Mouse (Mus musculus): ENCODE results near the gene Sdc3. TPM values are rescaled to one million over a fixed set of nuclear protein-coding genes. Genes with fewer than 3 reads are reported as not detected.

The Sdc3 gene
- polyA plus RNA-seq, 1 experiment from 2014 or later = 12.1 TPM

DNA sequence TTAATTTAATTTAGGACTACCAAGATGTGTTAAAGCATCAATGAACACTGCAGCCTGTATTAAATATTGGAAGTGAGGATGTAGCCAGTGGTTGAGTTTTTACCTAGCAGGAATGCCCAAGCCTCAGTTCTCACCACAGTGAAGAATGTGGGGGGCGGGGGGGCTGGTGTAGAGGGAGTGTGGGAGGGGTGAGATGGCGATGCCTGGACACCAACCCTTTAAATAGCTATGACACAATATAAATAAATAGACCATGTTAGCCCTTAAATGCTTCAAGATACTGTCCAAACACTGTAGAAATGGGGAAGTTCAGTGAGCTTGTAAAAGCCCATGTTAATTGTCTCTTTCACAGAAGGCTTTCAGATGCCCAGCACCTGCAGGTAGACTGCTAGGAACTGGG is 32.5 kb upstream of the Sdc3 start:
- Histone ChIP-seq H3K27ac (ENCODE audit: low read depth, low read length) (no peak overlapping the region), H3K9me3 (ENCODE audit: control insufficient read depth, low read length) (no peaks in the 10 kb centered on the region), H3K4me2 (no peak overlapping the region), H3K9ac (ENCODE audit: low read depth, low read length) (no peak overlapping the region), H3K4me1 (replicated peaks; ENCODE audit: control insufficient read depth, insufficient read depth, low read length) (no peaks in the 10 kb centered on the region), H3K27me3 (replicated peaks; ENCODE audit: control insufficient read depth, insufficient read depth, low read length) (no peaks in the 10 kb centered on the region), H3K4me3 (ENCODE audit: low read depth, low read length) (no peak overlapping the region), H3K36me3 (ENCODE audit: control insufficient read depth, insufficient read depth, low read length) (peaks cover 52% of the 10 kb centered on the region)
- DNase-seq (ENCODE audit: low spot score) (no peak), ATAC-seq (replicated peaks; ENCODE audit: low FRiP score) (no peak)
- 87% methylated on average over 2 of the region's 2 CpGs for WGBS

DNA sequence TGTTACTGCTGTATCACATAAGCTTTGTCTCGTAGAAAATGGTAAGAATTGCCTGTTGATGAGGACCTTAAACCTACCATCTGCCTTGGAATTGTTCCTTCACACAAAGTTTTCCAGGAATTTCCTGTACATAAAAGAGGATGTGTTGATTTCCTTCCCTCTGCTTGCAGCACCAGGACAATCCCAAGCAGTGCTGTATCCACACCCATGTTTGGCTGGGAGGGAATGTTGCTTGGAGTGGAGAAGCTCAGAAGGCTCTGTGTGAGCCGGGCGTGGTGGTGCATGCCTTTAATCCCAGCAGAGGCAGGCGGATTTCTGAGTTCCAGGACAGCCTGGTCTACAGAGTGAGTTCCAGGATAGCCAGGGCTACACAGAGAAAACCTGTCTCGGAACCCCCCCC is 30.5 kb upstream of the Sdc3 start:
- H3K9me3 ChIP-seq (ENCODE audit: control insufficient read depth, low read length) = no peaks in the 10 kb centered on the region
- no peak overlapping the region for H3K27ac ChIP-seq (ENCODE audit: low read depth, low read length)
- H3K4me3 ChIP-seq (ENCODE audit: low read depth, low read length) = no peak overlapping the region
- H3K9ac ChIP-seq (ENCODE audit: low read depth, low read length) = no peak overlapping the region
- H3K36me3 ChIP-seq (ENCODE audit: control insufficient read depth, insufficient read depth, low read length) = peaks cover 50% of the 10 kb centered on the region
- H3K27me3 ChIP-seq (replicated peaks; ENCODE audit: control insufficient read depth, insufficient read depth, low read length) = no peaks in the 10 kb centered on the region
- H3K4me2 ChIP-seq = no peak overlapping the region
- ATAC-seq (replicated peaks; ENCODE audit: low FRiP score) (no peak), DNase-seq (ENCODE audit: low spot score) (no peak)
- no peaks in the 10 kb centered on the region for H3K4me1 ChIP-seq (replicated peaks; ENCODE audit: control insufficient read depth, insufficient read depth, low read length)
- 87% methylated on average over 5 of the region's 5 CpGs for WGBS

DNA sequence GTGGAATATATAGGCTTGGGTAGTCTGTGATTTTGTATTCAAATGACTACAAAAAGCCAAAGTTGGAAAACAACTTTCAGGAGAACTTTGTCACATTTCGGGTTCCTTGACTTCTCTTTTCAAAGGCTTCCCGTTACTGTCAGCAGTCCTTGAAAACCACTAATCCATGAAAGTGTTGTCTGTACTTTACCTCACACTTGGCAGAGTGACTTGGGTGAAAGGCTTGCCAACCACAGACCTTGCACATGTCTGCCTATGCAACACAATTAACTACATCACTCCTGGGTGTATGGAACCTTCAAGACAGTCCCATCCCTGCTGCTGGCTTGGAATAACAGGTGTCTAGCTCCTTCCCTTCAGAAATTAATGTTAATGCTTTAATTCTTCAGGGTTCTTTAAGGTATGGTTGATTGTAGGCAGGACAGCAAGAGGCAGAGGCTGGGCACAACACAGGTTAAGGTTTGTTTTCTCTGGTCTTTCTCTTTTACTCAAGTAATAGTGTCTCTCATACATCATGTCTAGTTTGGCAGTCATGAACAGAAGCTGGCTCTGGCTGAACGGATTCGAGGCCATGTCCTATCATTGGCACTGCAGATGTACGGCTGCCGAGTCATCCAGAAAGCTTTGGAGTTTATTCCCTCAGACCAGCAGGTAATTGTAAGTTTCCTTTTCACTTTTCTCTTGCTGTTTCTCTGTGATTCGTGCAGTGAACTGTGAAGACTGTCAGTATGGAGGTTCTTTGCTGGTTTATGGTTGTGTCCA is 26.8 kb upstream of the Sdc3 start:
- Histone ChIP-seq H3K4me3 (ENCODE audit: low read depth, low read length) (no peak overlapping the region), H3K9ac (ENCODE audit: low read depth, low read length) (no peak overlapping the region), H3K4me1 (replicated peaks; ENCODE audit: control insufficient read depth, insufficient read depth, low read length) (no peaks in the 10 kb centered on the region), H3K27ac (ENCODE audit: low read depth, low read length) (no peak overlapping the region), H3K36me3 (ENCODE audit: control insufficient read depth, insufficient read depth, low read length) (peaks cover 45% of the 10 kb centered on the region), H3K27me3 (replicated peaks; ENCODE audit: control insufficient read depth, insufficient read depth, low read length) (no peaks in the 10 kb centered on the region), H3K4me2 (no peak overlapping the region), H3K9me3 (ENCODE audit: control insufficient read depth, low read length) (no peaks in the 10 kb centered on the region)
- DNase-seq (ENCODE audit: low spot score) (no peak), ATAC-seq (replicated peaks; ENCODE audit: low FRiP score) (no peak)
- 91% methylated on average over 7 of the region's 7 CpGs for WGBS

DNA sequence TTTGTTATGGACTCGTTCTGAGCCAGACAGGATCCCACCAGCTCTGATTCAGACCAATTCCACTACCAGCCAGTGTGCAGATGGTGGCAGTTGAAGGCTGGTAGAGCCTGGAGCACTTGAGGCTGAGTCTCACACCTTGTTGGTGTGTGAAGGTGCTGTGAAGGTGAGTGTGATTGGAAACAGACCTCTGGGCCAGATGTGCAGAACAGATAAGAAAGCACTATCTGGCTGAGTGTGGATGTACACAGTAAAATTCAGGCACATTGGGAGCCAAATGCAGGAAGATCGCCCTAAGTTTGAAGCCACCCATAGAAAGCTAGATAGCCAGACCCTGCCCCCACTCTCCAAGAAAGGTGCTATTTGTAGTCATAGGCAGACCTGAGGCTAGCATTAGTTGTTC is 25.9 kb upstream of the Sdc3 start:
- WGBS = 79% methylated on average over 1 of the region's 2 CpGs
- no peak overlapping the region for H3K27ac ChIP-seq (ENCODE audit: low read depth, low read length)

DNA sequence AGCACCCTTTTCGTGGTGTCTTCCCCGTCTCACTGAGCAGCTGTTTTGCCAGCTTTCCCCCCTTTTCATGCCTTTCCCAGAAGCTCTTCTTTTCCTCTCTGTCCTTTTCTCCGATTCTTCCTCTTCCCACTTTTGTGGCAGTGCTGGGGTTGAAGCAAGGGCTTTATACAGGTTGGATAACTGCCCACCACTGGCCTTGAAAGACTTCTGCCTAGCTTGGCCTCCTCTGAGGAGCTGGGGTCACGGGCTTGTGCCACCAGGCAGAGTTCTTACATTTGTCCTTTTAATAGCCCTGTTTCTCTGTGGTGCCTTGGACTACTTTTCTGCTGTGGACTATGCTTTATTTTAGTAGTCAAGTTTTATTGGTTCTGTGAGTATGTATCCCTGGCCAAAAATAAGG is 25.4 kb upstream of the Sdc3 start:
- ATAC-seq (replicated peaks; ENCODE audit: low FRiP score) (no peak), DNase-seq (ENCODE audit: low spot score) (no peak)
- H3K27me3 ChIP-seq (replicated peaks; ENCODE audit: control insufficient read depth, insufficient read depth, low read length) = no peaks in the 10 kb centered on the region
- H3K4me3 ChIP-seq (ENCODE audit: low read depth, low read length) = no peak overlapping the region
- no peaks in the 10 kb centered on the region for H3K9me3 ChIP-seq (ENCODE audit: control insufficient read depth, low read length)
- no peaks in the 10 kb centered on the region for H3K4me1 ChIP-seq (replicated peaks; ENCODE audit: control insufficient read depth, insufficient read depth, low read length)
- no peak overlapping the region for H3K4me2 ChIP-seq
- 85% methylated on average over 4 of the region's 4 CpGs for WGBS
- H3K27ac ChIP-seq (ENCODE audit: low read depth, low read length) = no peak overlapping the region
- H3K9ac ChIP-seq (ENCODE audit: low read depth, low read length) = no peak overlapping the region
- peaks cover 50% of the 10 kb centered on the region for H3K36me3 ChIP-seq (ENCODE audit: control insufficient read depth, insufficient read depth, low read length)

More for the DNA sequence above, 25.9 kb upstream of the Sdc3 start:
- no peaks in the 10 kb centered on the region for H3K4me1 ChIP-seq (replicated peaks; ENCODE audit: control insufficient read depth, insufficient read depth, low read length)
- H3K27me3 ChIP-seq (replicated peaks; ENCODE audit: control insufficient read depth, insufficient read depth, low read length) = no peaks in the 10 kb centered on the region
- H3K36me3 ChIP-seq (ENCODE audit: control insufficient read depth, insufficient read depth, low read length) = peaks cover 47% of the 10 kb centered on the region
- no peak for ATAC-seq (replicated peaks; ENCODE audit: low FRiP score)
- no peaks in the 10 kb centered on the region for H3K9me3 ChIP-seq (ENCODE audit: control insufficient read depth, low read length)
- DNase-seq (ENCODE audit: low spot score) = no peak
- H3K4me2 ChIP-seq = no peak overlapping the region
- no peak overlapping the region for H3K9ac ChIP-seq (ENCODE audit: low read depth, low read length)
- H3K4me3 ChIP-seq (ENCODE audit: low read depth, low read length) = no peak overlapping the region

DNA sequence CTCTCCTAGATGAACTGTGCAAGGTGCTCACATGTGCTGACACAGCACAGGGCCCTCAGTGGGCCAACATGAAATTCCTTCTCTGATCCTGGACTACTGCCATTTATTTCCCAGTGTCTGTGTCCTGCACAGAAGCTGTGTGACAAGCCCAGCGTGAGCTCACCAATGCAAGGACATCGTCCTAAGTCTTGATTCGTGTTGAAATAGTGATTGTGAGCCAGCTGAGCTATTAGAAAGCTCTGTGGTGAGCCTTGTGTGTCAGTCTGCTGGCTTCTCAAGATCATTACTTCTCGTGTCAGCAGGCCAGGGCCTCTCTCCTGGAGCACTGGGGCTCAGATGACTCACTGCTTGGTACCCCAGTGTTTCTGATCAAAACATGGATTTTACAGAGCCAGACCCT is 18.4 kb upstream of the Sdc3 start:
- Histone ChIP-seq H3K4me2 (no peak overlapping the region), H3K4me3 (ENCODE audit: low read depth, low read length) (no peak overlapping the region), H3K36me3 (ENCODE audit: control insufficient read depth, insufficient read depth, low read length) (peaks cover 45% of the 10 kb centered on the region), H3K9ac (ENCODE audit: low read depth, low read length) (no peak overlapping the region), H3K27ac (ENCODE audit: low read depth, low read length) (no peak overlapping the region), H3K9me3 (ENCODE audit: control insufficient read depth, low read length) (no peaks in the 10 kb centered on the region), H3K4me1 (replicated peaks; ENCODE audit: control insufficient read depth, insufficient read depth, low read length) (no peaks in the 10 kb centered on the region), H3K27me3 (replicated peaks; ENCODE audit: control insufficient read depth, insufficient read depth, low read length) (no peaks in the 10 kb centered on the region)
- WGBS = 91% methylated on average over 4 of the region's 4 CpGs
- DNase-seq (ENCODE audit: low spot score) (no peak), ATAC-seq (replicated peaks; ENCODE audit: low FRiP score) (no peak)

DNA sequence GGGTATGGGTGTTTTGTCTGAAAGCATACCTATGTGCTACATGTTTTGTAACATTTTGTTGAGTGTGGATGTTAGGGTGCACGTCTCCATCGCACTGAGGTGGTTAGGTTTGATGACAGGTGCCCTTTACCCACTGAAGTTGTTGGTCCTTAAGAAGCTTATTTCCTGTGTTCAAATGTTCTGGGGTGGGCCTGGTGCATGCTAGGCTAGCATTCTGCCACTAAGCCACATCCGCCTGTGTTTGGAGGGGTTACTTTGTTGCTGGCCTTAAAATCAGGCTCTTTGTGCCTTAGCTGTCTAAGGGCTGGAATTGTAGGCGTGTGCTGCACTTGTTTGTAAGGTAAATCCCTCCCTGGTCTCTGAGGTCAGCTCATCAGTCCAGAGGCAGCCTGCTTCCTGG is 17.5 kb upstream of the Sdc3 start:
- no peak overlapping the region for H3K9ac ChIP-seq (ENCODE audit: low read depth, low read length)

DNA sequence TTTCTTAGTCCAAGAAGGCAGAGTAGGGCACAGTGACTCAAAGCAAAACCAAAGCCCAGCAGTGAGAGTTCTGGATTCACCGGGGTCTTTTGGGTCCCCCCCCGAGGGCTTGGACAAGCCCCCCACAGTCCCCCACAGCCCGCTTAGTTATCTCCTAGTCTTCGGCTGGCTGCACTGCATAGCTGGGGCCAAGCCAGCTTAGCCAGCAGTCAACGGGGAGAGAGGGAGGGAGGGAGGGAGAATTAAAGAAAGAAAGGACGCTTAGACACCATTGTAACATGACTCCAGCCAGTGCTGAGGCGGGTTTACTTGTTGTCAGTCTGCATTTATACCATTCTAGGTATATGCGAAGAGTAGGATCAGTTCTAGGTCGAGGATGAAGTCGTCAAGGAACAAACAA is 14.7 kb upstream of the Sdc3 start:
- H3K9me3 ChIP-seq (ENCODE audit: control insufficient read depth, low read length) = no peaks in the 10 kb centered on the region
- no peak overlapping the region for H3K4me3 ChIP-seq (ENCODE audit: low read depth, low read length)
- no peaks in the 10 kb centered on the region for H3K4me1 ChIP-seq (replicated peaks; ENCODE audit: control insufficient read depth, insufficient read depth, low read length)
- 68% methylated on average over 10 of the region's 10 CpGs for WGBS
- H3K27ac ChIP-seq (ENCODE audit: low read depth, low read length) = no peak overlapping the region
- DNase-seq (ENCODE audit: low spot score) (no peak), ATAC-seq (replicated peaks; ENCODE audit: low FRiP score) (no peak)
- H3K9ac ChIP-seq (ENCODE audit: low read depth, low read length) = no peak overlapping the region
- no peak overlapping the region for H3K4me2 ChIP-seq
- no peaks in the 10 kb centered on the region for H3K27me3 ChIP-seq (replicated peaks; ENCODE audit: control insufficient read depth, insufficient read depth, low read length)
- H3K36me3 ChIP-seq (ENCODE audit: control insufficient read depth, insufficient read depth, low read length) = peaks cover 47% of the 10 kb centered on the region

More for the DNA sequence above, 17.5 kb upstream of the Sdc3 start:
- Histone ChIP-seq H3K4me2 (no peak overlapping the region), H3K4me1 (replicated peaks; ENCODE audit: control insufficient read depth, insufficient read depth, low read length) (no peaks in the 10 kb centered on the region), H3K36me3 (ENCODE audit: control insufficient read depth, insufficient read depth, low read length) (peaks cover 48% of the 10 kb centered on the region), H3K27ac (ENCODE audit: low read depth, low read length) (no peak overlapping the region), H3K9me3 (ENCODE audit: control insufficient read depth, low read length) (no peaks in the 10 kb centered on the region), H3K27me3 (replicated peaks; ENCODE audit: control insufficient read depth, insufficient read depth, low read length) (no peaks in the 10 kb centered on the region), H3K4me3 (ENCODE audit: low read depth, low read length) (no peak overlapping the region)
- ATAC-seq (replicated peaks; ENCODE audit: low FRiP score) (no peak), DNase-seq (ENCODE audit: low spot score) (no peak)
- WGBS = 93% methylated on average over 4 of the region's 4 CpGs

DNA sequence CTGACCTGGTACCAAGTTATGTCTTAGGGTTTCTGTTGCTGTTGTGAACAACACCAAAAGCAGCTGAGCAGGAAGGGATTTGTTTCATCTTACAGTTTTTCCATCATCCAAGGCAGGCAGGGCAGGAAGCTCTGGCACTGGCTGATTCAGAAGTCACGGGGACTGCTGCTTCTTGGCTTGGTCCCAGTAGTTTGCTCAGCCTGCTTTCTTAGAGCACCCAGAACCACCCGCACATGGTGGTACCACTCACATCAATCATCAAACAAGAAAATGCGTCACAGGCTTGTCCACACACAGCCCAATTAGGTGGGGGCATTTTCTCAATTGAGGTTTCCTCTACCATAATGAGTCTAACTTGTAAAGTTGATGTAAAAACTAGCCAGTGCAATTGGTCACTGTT is 13.3 kb upstream of the Sdc3 start:
- H3K4me2 ChIP-seq = no peak overlapping the region
- no peaks in the 10 kb centered on the region for H3K4me1 ChIP-seq (replicated peaks; ENCODE audit: control insufficient read depth, insufficient read depth, low read length)
- ATAC-seq (replicated peaks; ENCODE audit: low FRiP score) (no peak), DNase-seq (ENCODE audit: low spot score) (no peak)
- H3K27me3 ChIP-seq (replicated peaks; ENCODE audit: control insufficient read depth, insufficient read depth, low read length) = no peaks in the 10 kb centered on the region
- no peak overlapping the region for H3K4me3 ChIP-seq (ENCODE audit: low read depth, low read length)
- peaks cover 35% of the 10 kb centered on the region for H3K36me3 ChIP-seq (ENCODE audit: control insufficient read depth, insufficient read depth, low read length)
- WGBS = 84% methylated on average over 3 of the region's 3 CpGs
- no peak overlapping the region for H3K27ac ChIP-seq (ENCODE audit: low read depth, low read length)
- H3K9ac ChIP-seq (ENCODE audit: low read depth, low read length) = no peak overlapping the region
- H3K9me3 ChIP-seq (ENCODE audit: control insufficient read depth, low read length) = no peaks in the 10 kb centered on the region

All from liver, embryonic 11.5 days (tissue).